Mouse (Mus musculus) olfactory bulb, adult 2 months (tissue): Measurements from ENCODE around the gene Icmt.

ENCODE experiments used
- CTCF ChIP-seq: fragments of 200-500 bp; IDR thresholded peaks from 2 replicates; pipeline ENCODE4 v1.5.1; 2012; ENCODE audit warnings: low read depth, mild to moderate bottlenecking, low read length, moderate library complexity; ENCODE audit not compliant: insufficient read depth
- POLR2A ChIP-seq: fragments of 200-500 bp; IDR thresholded peaks from 2 replicates; pipeline ENCODE4 v1.6.1; 2012; ENCODE audit warnings: mild to moderate bottlenecking, low read depth, low read length, moderate library complexity; ENCODE audit not compliant: insufficient read depth

GRCm38 (mm10) chr4:152295916-152296315 lies 1.1 kb upstream of the Icmt start:
- TF ChIP-seq CTCF (no peak), POLR2A (no peak)
